Mouse (Mus musculus) leukemia stem cell, adult 10-12 weeks (primary cell): ENCODE results near the gene Gm20481. TPM values are rescaled to one million over a fixed set of nuclear protein-coding genes. Genes with fewer than 3 reads are reported as not detected.

Source experiments
- polyA plus RNA-seq: library from polyadenylated mRNA; stranded (reverse); fragments of >175 nt; gene quantifications from 2 replicates; pipeline ENCODE4 v1.2.3, GENCODE M21; 2012; ENCODE audit warnings: low replicate concordance

Gene Gm20481
- polyA plus RNA-seq = not detected in 2 replicates

DNA sequence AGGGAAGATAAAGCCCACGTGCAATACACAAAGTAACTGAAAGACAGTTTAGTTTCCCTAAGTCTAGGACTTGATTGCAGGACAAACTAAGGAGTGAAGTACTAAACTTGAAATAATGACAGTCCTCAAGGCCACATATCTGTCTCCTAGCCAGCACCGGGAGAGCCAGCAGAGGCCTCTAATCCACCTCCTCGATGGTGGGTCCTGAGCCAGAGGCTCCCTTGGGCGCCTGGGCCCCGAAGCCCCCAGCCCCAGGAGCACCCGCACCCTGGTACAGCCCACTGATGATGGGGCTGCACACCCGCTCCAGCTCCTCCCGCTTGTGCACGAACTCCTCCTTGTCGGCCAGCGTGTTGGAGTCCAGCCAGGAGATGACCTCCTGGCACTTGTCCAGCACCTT lies at the start of gene Gm20481:
Gene Gm20481 (plus strand): TSS at position 91 of the 400 bp plus-strand sequence.

DNA sequence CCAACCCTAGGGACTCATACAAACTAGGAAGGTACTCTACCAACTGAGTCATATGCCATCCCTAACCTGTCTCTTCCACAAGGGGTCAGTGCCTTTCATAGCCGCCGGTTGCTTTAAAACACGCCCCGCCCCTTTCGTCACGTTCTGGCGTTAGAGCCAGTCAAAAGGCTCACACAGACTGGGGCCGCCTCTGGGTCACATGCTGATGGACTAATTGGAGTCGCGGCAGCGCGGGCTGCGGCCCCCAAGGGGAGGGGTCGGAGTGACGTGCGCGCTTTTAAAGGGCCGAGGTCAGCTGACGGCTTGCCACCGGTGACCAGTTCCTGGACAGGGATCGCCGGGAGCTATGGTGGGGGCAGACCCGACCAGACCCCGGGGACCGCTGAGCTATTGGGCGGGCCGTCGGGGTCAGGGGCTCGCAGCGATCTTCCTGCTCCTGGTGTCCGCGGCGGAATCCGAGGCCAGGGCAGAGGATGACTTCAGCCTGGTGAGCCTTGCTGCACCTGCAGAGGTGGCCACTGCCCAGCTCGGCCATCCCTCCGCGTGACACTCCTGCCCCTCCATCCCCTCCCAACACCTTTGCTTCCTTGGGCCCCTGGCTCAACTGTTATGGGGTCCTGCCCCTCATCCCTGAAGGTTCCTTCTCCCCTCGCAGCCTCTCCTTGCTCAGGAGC lies 38.5 kb upstream of the Gm20481 start, which contains the start of gene Neu1:
Gene Neu1 (plus strand): TSS at position 193 of the 674 bp plus-strand sequence.

DNA sequence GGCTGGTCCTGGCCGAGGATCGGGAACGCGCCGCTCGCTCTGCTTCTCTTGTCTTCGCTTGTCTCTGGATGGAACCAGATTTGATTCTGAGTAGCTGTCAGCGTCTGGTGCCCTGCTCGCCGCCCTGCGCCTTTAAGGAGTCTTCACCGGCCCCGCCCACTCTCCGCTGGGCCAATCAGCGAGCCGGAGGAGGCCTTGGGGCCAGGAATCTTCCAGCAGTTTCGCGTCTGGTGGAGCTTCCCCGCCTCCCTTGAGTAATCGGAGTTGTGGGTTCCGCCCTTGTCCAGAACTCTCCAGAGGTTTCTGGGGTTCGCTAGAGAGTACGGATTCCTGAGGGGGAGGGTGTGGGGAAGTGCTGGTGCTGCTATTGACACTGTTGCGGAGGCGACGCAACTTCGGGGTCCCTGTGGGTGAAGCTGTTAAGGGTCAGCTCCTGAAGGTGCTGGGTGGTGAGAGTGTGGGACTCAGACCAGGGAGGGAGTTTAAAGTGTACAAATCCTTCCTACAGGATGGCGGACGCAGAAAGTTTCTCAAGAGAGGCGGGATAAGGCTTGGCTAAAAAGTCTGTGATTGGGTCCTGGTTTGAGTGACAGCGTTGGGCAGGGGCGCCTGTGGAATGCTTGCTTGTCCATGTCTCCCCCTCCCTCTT lies 10.5 kb upstream of the Gm20481 start, which contains the start of gene Hspa1b:
Gene Hspa1b (minus strand): TSS at position 109 of the 649 bp plus-strand sequence.

DNA sequence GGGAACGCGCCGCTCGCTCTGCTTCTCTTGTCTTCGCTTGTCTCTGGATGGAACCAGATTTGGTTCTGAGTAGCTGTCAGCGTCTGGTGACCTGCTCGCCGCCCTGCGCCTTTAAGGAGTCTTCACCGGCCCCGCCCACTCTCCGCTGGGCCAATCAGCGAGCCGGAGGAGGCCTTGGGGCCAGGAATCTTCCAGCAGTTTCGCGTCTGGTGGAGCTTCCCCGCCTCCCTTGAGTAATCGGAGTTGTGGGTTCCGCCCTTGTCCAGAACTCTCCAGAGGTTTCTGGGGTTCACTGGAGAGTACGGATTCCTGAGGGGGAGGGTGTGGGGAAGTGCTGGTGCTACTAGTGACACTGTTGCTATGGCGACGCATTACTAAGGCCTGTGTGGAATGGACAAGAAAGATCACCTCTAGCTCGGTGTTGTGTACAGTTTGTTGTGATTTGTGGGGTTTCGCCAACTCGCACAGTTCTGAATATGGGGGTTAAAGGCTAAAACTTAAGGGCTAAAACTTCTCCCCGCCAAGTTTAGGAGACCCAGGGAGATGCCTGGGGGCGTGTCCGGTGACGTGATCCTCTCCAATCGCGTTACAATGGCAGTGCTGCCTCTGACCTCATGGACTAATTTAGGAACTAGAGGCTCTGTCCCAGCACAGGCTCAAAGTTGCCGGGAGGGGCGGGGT lies 2.5 kb downstream of the Gm20481 start, which contains the start of the genes Hspa1a and Hspa1l:
Gene Hspa1a (minus strand): TSS at position 88 of the 681 bp plus-strand sequence.
Gene Hspa1l (plus strand): TSS at position 635 of the 681 bp plus-strand sequence.

DNA sequence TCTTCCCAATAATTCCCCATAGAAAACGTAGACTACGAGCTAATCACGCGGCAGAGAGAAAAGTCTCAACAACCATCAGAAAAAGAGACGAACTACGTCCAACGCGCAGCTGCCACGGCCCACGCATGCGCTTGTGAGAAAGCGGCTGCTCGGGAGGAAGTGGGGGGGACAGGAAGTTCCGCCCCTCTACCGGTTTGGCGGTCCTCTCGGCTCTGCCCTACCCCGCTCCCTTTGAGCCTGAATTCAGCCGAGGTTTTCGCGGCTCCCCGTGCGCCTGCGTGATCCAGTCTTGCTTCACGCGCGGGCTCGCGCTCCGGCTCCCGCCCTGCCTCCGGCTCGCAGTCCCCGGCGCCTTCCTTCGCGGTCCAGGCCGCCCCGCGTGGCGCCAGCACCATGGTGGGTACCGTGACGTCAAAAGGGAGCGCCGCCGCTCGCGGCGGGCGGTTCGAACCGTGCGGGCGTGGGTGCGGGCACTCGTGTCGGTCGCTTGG lies 12.0 kb downstream of the Gm20481 start, which contains the start of gene Lsm2:
Gene Lsm2 (plus strand): TSS at position 173 of the 491 bp plus-strand sequence.

DNA sequence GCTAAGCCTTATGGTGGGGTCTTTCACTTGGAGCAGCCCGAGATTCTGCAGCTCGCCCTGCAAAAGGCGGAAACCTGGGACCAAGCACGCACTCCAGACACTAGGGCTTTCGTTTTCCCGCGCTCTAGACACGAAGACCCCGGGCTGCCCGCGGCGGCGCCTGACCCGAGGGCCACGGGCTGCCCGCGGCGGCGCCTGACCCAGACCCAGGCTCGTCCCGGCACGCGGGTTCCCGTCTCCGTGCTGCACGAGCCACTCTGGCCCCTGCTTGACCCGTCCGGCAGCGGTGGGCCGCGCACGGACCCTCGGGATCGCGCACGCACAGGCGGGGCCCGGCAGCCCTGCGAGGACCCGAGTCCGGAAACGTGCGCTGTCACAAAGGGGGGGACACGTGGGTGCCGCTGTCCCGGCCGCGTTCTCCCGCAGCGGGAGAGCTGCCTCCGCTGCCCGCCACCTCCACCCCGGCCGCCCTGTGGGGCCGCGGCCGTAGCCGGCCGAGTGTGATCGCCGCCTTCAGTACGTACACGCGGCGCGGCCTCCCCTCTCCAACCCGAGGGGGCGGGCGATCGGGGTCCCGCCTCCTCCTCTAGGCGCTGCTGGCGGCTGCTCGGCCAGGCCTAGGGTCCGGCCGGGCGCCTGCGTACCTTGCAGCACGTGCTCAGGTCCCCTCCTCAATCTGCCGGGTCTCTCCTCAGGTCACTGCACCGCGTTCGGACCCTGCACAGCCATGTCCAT lies 31.2 kb downstream of the Gm20481 start, which contains the start of gene Vars:
Gene Vars (plus strand): TSS at position 271 of the 735 bp plus-strand sequence.

DNA sequence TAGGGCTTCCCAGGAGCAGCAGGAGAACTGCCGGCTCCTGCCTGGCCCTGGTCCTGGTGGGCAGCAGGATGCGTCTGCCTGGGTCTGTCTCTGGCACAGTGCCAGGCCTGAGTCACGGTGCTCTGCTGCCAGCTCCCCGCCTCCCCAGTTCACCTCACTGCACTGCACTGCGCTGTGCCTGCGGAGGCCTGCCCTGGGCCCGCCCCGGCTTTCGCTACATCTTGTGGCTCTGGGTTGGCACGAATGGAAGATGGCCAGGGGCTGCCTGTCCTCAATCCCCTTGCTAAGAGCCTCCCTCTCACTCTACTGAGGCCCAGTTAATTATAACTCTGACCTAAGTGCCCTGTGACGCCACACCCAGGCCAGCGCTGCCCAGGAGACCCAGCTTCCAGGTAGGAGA lies 46.7 kb downstream of the Gm20481 start, which contains the start of gene Vwa7:
Gene Vwa7 (plus strand): TSS at position 204 of the 400 bp plus-strand sequence.

Other genes starting within 250 kb of the Gm20481 start
- gene C4b, start 226.0 kb upstream of the Gm20481 start, polyA plus RNA-seq = 0.87 and 2.9 TPM in 2 replicates
- gene Cyp21a1, start 165.4 kb upstream of the Gm20481 start, polyA plus RNA-seq = 0.54 TPM in 1 of 2 replicates, not detected in the other
- 62.8 and 63.3 TPM in 2 replicates for gene Stk19, start 133.0 kb upstream of the Gm20481 start, polyA plus RNA-seq
- 50.7 and 116 TPM in 2 replicates for gene Dxo, start 132.9 kb upstream of the Gm20481 start, polyA plus RNA-seq
- gene Skiv2l, start 119.7 kb upstream of the Gm20481 start, polyA plus RNA-seq = 53.7 and 54.2 TPM in 2 replicates
- gene Nelfe, start 119.5 kb upstream of the Gm20481 start, polyA plus RNA-seq = 121 and 205 TPM in 2 replicates
- 0.41 and 1.5 TPM in 2 replicates for gene Cfb, start 107.4 kb upstream of the Gm20481 start, polyA plus RNA-seq
- 6.4 and 10.1 TPM in 2 replicates for gene Zbtb12, start 90.4 kb upstream of the Gm20481 start, polyA plus RNA-seq
- 0.10 TPM in 1 of 2 replicates, not detected in the other for gene Gm20547, start 87.9 kb upstream of the Gm20481 start, polyA plus RNA-seq
- 1.3 and 3.9 TPM in 2 replicates for gene C2, start 71.6 kb upstream of the Gm20481 start, polyA plus RNA-seq
- gene Ehmt2, start 71.4 kb upstream of the Gm20481 start, polyA plus RNA-seq = 427 and 438 TPM in 2 replicates
- gene Slc44a4, start 55.4 kb upstream of the Gm20481 start, polyA plus RNA-seq = not detected in 2 replicates
- 22.5 and 43.0 TPM in 2 replicates for gene Neu1, start 38.7 kb upstream of the Gm20481 start, polyA plus RNA-seq
- gene Hspa1b, start 10.7 kb upstream of the Gm20481 start, polyA plus RNA-seq = 16.5 and 41.3 TPM in 2 replicates
- 3.5 and 6.7 TPM in 2 replicates for gene Hspa1a, start 2.2 kb downstream of the Gm20481 start, polyA plus RNA-seq
- gene Hspa1l, start 2.8 kb downstream of the Gm20481 start, polyA plus RNA-seq = not detected in 2 replicates
- gene Lsm2, start 11.9 kb downstream of the Gm20481 start, polyA plus RNA-seq = 146 and 328 TPM in 2 replicates
- gene Vars, start 31.1 kb downstream of the Gm20481 start, polyA plus RNA-seq = 1,671 and 2,394 TPM in 2 replicates
- gene Vwa7, start 46.7 kb downstream of the Gm20481 start, polyA plus RNA-seq = 1.2 and 1.8 TPM in 2 replicates
- gene Sapcd1, start 58.1 kb downstream of the Gm20481 start, polyA plus RNA-seq = 8.2 and 32.0 TPM in 2 replicates
- gene Msh5, start 76.8 kb downstream of the Gm20481 start, polyA plus RNA-seq = 33.3 and 82.0 TPM in 2 replicates
- 197 and 295 TPM in 2 replicates for gene Clic1, start 80.1 kb downstream of the Gm20481 start, polyA plus RNA-seq
- gene Ddah2, start 89.1 kb downstream of the Gm20481 start, polyA plus RNA-seq = 22.4 and 54.0 TPM in 2 replicates
- 0.34 TPM in 1 of 2 replicates, not detected in the other for gene Ly6g6c, start 95.5 kb downstream of the Gm20481 start, polyA plus RNA-seq
- gene Mpig6b, start 96.3 kb downstream of the Gm20481 start, polyA plus RNA-seq = 0.27 and 0.54 TPM in 2 replicates
- gene Ly6g6e, start 107.0 kb downstream of the Gm20481 start, polyA plus RNA-seq = not detected in 2 replicates
- not detected in 2 replicates for gene Ly6g6d, start 108.2 kb downstream of the Gm20481 start, polyA plus RNA-seq
- gene Ly6g6f, start 115.7 kb downstream of the Gm20481 start, polyA plus RNA-seq = 0.31 TPM in 1 of 2 replicates, not detected in the other
- 312 and 354 TPM in 2 replicates for gene Abhd16a, start 119.4 kb downstream of the Gm20481 start, polyA plus RNA-seq
- gene Ly6g5c, start 138.4 kb downstream of the Gm20481 start, polyA plus RNA-seq = not detected in 2 replicates
- gene Ly6g5b, start 145.5 kb downstream of the Gm20481 start, polyA plus RNA-seq = 0.71 TPM in 1 of 2 replicates, not detected in the other
- gene Gpank1, start 151.5 kb downstream of the Gm20481 start, polyA plus RNA-seq = 76.3 and 112 TPM in 2 replicates
- 69.5 and 70.4 TPM in 2 replicates for gene Csnk2b, start 152.1 kb downstream of the Gm20481 start, polyA plus RNA-seq
- 9.5 and 12.1 TPM in 2 replicates for gene D17H6S53E, start 156.5 kb downstream of the Gm20481 start, polyA plus RNA-seq
- 0.24 TPM in 1 of 2 replicates, not detected in the other for gene Apom, start 162.1 kb downstream of the Gm20481 start, polyA plus RNA-seq
- 803 and 946 TPM in 2 replicates for gene Bag6, start 165.3 kb downstream of the Gm20481 start, polyA plus RNA-seq
- gene Prrc2a, start 195.0 kb downstream of the Gm20481 start, polyA plus RNA-seq = 1,544 and 3,522 TPM in 2 replicates
- gene Aif1, start 206.2 kb downstream of the Gm20481 start, polyA plus RNA-seq = 1.9 and 3.8 TPM in 2 replicates
- 1.1 and 24.0 TPM in 2 replicates for gene Lst1, start 218.5 kb downstream of the Gm20481 start, polyA plus RNA-seq
- 75.8 and 165 TPM in 2 replicates for gene Ltb, start 224.5 kb downstream of the Gm20481 start, polyA plus RNA-seq
- 2.6 and 2.7 TPM in 2 replicates for gene Tnf, start 232.1 kb downstream of the Gm20481 start, polyA plus RNA-seq
- 4.2 and 5.6 TPM in 2 replicates for gene Lta, start 235.4 kb downstream of the Gm20481 start, polyA plus RNA-seq